Mouse (Mus musculus) brain, adult 2 months (tissue): ENCODE measurements around the gene Actg1.
"Not testable (repeated sequence)": the region's sequence is repeated elsewhere in the genome, so short reads cannot be mapped to it uniquely, and the experiment has no call there.

ENCODE experiments used
- DNase-seq: peaks from one replicate; pipeline ENCODE4 v3.0.0; 2011; ENCODE audit warnings: low read depth, low spot score

The Actg1 gene

DNA sequence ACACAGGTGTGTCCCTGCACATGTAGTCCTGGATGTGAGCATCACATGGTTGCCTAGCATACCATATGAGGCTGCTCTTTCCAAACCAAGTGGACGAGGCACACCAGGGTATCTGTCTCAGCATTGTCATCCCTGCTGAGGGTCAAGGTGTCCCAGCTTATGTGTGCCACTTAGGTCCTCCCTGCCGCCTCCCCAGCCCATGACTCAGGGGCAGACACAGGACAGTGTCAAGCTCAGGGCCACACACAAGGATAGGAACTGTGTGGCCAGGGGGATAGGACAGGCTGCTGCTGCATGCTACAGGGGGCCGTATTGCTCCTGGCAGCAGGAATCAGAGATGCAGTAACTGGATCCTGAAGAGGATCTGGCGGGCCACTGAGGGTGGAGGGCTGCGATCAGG is 12.4 kb upstream of the Actg1 start:
- no peak for DNase-seq

DNA sequence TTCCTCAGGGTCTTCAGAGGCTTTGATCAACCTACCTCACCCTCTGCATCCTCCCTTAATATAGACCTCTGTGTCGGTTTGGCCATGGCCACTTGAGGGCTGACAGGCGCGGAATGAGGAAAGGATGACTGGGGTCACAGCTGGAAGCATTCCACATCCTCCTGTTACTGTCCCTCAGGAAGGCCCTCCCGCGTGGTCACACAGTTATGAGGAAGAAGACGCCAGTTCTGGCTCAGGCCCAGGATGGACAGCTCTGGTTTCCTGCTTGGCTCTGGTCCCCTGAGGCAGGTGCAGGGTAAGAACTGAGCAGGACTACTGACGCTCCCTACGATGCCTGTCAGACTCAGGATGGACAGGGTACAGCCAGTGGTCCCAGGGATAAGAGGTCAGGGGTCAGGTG is 11.7 kb upstream of the Actg1 start:
- no peak for DNase-seq

DNA sequence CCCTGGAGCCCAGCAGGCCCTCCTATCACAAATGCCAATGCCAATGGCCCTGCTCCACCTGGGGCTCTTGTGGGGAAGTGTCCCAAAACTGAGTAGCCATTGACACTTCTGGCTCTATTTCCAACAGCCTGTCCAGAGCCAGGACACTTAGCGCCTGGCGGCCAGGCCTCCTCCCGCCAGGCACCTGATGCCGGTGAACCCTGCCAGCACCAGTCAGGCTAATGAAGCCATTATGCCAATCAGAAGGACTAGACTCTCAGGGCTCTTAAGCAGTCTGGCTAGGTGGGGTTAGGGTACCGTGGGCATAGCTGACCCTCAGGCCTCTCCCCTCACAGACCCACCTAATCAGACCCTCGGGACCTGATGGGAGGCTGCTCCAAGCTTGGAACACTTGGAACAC is 11.0 kb upstream of the Actg1 start:
- DNase-seq: peak; percentile 56

- peak; percentile 87 for DNase-seq
Observed at GRCm38 (mm10) chr11:120357791-120358401, 9.6 kb upstream of the Actg1 start.

DNA sequence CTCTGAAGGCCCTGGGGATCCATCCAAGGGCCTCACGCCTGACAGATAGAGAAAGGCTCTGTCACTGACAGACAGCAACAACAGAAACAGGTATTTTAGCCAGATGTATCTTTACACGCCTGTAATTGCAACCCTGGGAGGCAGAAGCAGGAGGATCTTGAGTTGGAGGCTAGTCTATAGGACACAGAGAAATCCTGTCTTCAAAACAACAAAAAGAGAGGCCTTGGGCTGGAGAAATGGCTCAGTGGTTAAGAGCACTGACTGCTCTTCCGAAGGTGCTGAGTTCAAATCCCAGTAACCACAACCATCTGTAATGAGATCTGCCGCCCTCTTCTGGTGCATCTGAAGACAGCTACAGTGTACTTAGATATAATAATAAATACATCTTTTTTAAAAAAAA is 8.6 kb upstream of the Actg1 start:
- no peak for DNase-seq

- DNase-seq: no peak
Observed at GRCm38 (mm10) chr11:120356319-120356840, 8.0 kb upstream of the Actg1 start.

DNA sequence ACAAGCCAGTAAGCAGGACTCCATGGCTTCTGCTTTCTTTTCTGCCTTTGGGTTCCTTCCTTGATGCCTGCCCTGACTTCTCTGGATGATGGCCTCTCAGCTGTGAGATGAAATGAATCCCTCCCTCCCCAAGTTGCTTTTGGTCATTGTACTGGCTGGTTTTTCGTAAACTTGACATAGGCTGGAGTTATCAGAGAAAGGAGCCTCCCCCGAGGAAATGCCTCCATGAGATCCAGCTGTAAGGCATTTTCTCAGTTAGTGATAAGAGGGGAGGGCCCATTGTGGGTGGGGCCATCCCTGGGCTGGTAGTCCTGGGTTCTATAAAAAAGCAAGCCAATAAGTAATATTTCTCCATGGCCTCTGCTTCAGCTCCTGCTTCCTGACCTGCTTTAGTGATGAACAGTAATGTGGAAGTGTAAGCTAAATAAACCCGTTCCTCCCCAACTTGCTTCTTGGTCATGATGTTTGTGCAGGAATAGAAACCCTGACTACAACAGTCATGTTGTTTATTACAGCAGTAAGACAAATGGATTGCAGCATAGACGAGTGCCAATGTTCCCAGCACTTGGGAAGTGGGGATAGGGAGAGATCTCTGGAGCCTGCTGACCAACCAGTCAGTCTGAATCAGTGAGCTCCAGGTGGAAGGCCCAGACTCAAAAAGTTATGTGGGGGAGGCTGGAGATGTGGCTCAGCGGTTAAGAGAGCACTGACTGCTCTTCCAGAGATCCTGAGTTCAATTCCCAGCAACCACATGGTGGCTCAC is 7.1 kb upstream of the Actg1 start:
- DNase-seq: no peak

- peak; percentile 59 for DNase-seq
Observed at GRCm38 (mm10) chr11:120354304-120355276, 6.2 kb upstream of the Actg1 start.

DNA sequence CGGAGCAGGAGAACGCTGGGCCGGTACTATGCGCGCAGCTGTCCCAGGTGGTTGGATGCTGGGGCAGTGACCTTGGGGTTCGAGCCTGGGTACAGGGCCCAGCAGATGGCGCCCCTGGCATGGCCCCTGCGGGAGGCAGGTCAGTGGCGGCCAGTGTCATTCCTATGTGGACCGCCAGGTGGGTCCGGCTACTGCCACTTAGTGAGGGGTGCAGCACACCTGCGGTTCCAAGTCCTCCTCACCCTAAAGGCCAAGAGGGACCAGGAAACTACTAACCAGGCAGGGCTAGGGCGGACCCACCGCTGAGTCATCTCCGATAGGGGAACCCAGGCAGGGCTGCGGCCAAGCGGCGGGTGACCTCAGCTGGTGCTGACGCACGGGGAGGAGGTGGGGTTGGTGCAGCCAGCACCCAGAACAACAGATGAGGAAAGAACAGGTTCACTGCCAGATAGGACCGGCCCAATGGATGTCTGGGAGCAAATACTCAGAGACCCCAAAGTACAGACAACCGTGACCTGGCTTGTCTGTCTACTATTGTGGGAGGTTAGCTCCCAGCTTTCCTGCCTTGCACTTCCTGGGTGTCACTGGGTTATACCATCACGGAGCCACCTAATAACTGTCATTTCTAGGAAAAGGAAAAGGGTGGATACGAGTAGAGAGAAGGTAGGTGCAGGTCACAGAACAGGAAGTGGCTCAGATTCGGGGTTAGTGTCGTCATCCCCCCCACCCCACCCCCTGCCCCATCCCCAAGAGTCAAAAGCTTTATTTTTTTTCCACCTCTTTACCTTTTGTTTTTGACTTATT is 5.4 kb upstream of the Actg1 start:
- peak; percentile 38 for DNase-seq

DNA sequence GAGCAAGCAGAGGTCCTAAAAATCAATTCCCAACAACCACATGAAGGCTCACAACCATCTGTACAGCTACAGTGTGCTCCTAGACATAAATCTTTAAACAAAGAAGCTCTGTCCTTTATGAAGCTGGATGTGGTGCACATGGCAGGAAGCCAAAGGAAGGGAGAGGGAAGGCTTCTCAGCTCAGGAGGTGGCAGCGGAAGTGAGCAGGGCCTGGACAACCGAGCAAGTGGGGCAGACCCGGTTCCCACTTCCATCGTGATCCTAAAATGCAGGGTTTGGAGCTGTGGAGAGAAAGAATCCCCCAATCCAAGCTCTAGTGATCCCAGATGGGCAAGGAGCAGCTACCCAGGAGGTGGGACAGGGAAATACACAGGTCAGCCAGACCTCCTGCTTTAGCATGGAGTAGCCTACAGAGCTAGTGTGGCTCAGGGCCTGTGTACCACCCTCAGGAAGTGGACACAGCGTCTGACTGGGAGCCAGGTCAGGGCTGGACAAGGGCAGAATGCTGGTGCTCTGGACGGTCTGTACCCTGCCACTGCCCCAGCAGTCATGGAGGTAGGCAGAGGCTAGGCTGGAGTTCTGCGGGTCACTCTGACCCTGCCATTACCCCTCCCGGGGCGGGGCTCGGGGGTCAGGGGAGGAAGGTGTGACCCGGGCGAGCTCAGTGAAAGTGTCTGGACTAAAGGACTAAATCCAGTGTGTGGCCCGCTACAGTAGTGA is 4.4 kb upstream of the Actg1 start:
- DNase-seq: peak; percentile 70

- DNase-seq: not testable (repeated sequence)
Observed at GRCm38 (mm10) chr11:120352093-120352350, 3.7 kb upstream of the Actg1 start.

DNA sequence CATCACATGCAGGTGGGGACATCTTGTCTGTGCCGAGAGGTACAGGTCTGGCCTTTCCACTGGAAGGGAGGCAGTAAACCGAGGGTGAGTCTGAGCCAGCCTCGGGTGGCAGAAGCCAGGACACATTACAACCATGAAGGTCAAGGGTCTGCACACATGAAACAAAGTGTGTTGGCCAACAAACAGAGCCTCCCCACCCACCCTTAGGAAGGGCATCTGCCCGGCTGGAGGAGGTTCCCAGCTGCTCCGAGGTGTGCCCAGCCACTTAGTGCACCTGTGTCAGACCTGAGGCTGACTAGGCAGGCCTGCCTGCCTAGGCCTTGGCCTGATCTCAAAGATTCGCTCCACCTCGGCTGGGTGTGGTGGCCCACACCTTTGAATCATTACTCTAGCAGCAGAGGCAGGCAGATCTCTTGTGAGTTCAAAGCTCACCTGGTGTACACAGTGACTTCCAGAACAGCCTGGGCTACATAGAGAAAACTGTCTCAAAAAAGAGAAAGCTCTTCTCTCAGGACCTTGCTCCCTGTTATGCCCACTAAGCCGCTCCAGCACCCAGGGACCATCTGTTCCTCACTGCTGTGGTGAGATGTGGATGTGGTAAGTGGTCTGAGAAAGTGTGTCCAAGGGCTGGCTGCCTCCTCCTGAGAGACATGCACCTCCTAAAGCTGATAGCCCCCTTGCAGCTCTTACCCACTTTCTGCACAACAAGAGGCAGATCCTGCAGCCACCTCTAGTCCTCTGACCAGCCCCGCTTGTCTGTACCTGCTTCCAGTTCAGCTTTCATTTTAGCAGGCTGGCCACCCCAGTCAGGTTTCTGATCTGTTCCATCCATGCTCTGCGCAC is 3.1 kb upstream of the Actg1 start:
- no peak for DNase-seq

DNA sequence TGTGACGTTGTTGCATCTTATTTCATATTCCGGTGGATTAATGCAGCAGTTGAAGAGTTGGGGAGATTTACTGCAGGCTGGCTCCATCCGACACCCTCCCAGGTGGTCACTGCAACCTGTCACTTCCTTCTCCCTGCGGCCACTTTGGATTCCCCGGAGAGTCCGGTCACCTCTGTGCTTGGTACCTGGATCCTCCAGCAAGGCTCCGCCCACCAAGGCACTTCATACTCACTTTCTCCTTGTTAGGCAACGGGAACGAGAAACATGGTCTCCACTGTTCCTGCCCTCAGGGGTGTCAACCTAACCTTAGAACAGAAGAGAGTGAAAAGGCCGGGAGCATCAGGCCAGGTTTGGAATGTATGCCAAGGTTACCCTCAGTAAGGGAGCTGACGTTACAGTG is 2.4 kb upstream of the Actg1 start:
- no peak for DNase-seq

DNA sequence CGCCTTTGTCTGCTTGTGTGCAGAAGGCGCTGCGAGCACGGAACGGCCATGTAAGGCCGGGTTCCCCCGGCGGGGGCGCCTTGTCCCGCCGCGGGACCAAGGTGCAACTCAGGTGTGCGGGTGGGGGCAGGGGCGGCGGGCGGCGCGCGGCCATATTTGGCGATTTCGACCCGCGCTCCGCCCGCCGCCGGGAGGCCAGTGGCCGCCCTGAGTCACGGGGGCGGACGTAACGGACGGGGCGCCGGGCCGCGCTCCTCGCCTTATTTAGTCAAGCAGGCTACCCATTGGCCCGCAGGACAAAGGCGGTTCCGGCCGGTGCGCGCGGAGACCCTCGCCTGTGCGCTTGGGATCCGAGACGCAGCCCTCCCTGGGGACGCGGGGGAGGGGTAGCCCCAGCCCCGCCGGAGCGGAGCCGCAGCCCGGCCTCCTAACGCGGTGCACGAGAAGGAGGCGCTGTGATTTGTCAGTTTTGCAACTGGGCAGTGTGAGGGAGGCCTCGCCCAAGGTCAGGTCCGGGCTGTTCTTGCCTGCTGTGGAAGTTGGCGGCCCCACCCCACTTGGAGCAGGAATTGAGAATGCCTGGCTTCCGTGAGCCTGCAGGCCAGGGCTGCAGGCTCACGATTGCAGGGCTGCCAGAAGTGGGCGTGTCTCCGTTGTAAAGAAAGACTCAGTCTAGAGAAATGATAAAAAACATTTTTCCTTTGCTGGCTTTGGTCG is 1.8 kb upstream of the Actg1 start:
- peak; percentile 86 for DNase-seq

- DNase-seq: peak; percentile 43
Observed at GRCm38 (mm10) chr11:120349371-120349985, 1.1 kb upstream of the Actg1 start.

DNA sequence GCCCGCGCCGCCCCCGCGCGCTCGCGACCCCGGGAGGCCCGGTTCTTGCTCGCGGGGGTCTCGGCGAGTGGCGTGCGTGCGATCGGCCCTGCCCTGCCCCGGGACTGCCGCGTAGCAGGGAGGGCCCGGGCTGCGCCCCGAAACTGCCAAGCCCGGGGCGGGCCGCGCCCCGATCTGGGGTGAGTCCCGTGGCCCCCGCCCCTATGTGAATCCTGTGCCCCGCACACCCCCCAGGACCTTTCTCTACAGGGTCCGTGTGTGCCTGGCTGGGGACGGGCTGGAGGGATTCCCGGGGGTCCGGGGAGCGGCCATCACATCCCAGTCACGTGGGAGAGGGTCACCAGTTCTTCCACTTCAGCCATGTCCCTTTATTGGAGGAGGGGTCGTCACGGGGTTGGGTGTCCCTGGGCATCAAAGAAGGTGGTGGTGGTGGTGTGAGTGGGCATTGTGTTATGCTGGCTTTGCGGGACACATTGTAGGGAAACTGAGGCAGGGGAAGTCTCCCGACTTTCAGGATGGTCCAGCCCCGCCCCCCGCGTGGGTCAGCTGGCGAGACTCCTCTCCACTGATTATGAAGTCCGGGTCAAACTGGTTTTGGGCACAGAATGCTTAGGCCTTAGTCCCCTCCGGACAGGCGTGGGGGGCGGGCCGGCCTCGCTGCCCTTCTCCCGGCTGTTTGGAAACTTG is 485 bp upstream of the Actg1 start:
- DNase-seq: peak; percentile 39

DNA sequence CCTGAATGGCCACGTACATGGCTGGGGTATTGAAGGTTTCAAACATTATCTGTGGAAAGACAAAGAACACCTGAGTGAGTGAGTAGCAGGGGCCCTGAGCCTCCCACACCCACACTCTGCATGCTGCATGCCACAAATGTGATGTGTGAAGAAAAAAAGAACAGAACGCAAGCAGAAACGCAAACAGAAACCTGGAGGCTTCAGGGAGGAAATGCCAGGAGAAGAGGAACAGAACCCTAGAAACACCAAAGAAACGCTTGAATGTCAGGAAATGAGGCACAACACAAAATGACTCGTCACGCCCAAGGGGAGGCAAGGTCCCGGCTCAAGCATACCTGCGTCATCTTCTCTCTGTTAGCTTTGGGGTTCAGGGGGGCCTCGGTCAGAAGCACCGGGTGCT is 1.0 kb downstream of the Actg1 start:
- DNase-seq: peak; percentile 36

DNA sequence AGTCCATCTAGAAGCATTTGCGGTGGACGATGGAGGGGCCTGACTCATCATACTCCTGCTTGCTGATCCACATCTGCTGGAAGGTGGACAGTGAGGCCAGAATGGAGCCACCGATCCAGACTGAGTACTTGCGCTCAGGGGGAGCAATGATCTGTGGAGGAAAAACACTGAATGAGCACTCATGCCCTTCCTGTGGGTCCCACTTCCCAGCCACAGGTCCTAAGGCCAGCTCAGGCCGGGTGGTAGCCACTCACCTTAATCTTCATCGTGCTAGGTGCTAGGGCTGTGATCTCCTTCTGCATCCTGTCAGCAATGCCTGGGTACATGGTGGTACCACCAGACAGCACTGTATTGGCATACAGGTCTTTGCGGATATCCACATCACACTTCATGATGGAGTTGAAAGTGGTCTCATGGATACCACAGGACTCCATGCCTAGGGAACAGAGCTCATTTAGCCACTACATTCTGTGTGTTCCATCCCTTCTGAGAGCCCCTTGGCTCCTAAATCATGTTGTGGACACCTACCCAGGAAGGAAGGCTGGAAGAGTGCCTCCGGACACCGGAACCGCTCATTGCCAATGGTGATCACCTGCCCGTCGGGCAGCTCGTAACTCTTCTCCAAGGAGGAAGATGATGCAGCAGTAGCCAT is 1.8 kb downstream of the Actg1 start:
- DNase-seq: not testable (repeated sequence)
